Mouse (Mus musculus): ENCODE data around the gene Lrpprc. TPM values are rescaled to one million over a fixed set of nuclear protein-coding genes. Genes with fewer than 3 reads are reported as not detected.

Gene Lrpprc
- polyA plus RNA-seq, 1 experiment, result 5.4 TPM

GRCm38 (mm10) chr17:84724028-84724427, 66.6 kb downstream of the Lrpprc start:
- Histone ChIP-seq H3K4me3 (ENCODE audit: extremely low read depth, insufficient read depth, insufficient read length) (no peak overlapping the region), H3K4me1 (ENCODE audit: control insufficient read depth, insufficient read depth, insufficient read length) (no peaks in the 10 kb centered on the region), H3K27me3 (ENCODE audit: control insufficient read depth, insufficient read depth, low read length) (no peaks in the 10 kb centered on the region), H3K36me3 (ENCODE audit: control insufficient read depth, insufficient read depth, low read length) (peaks cover 23% of the 10 kb centered on the region), H3K27ac (ENCODE audit: insufficient read depth, low read length) (no peak overlapping the region)
- TF ChIP-seq POLR2A (IDR thresholded peaks at IDR 0.05; ENCODE audit: low read depth, low read length), result no peak
- TF ChIP-seq CTCF (IDR thresholded peaks at IDR 0.05; ENCODE audit: extremely low read depth, insufficient read depth, insufficient read length, insufficient replicate concordance), result no peak
- no peak for DNase-seq (ENCODE audit: low read depth in 1 of 2, low spot score in 2 of 2)
- WGBS, result 92% methylated on average over 9 of the region's 9 CpGs

- Histone ChIP-seq H3K4me3 (ENCODE audit: extremely low read depth, insufficient read depth, insufficient read length) (no peak overlapping the region), H3K27ac (ENCODE audit: insufficient read depth, low read length) (no peak overlapping the region), H3K4me1 (ENCODE audit: control insufficient read depth, insufficient read depth, insufficient read length) (no peaks in the 10 kb centered on the region), H3K36me3 (ENCODE audit: control insufficient read depth, insufficient read depth, low read length) (peaks cover 14% of the 10 kb centered on the region), H3K27me3 (ENCODE audit: control insufficient read depth, insufficient read depth, low read length) (no peaks in the 10 kb centered on the region)
- no peak for DNase-seq (ENCODE audit: low read depth in 1 of 2, low spot score in 2 of 2)
- 65% methylated on average over 3 of the region's 3 CpGs for WGBS
- TF ChIP-seq CTCF (IDR thresholded peaks at IDR 0.05; ENCODE audit: extremely low read depth, insufficient read depth, insufficient read length, insufficient replicate concordance) (no peak), POLR2A (IDR thresholded peaks at IDR 0.05; ENCODE audit: low read depth, low read length) (no peak)
Measured at GRCm38 (mm10) chr17:84719105-84719504, 71.5 kb downstream of the Lrpprc start.

GRCm38 (mm10) chr17:84717416-84717815, 73.2 kb downstream of the Lrpprc start:
- no peak for TF ChIP-seq POLR2A (IDR thresholded peaks at IDR 0.05; ENCODE audit: low read depth, low read length)
- TF ChIP-seq CTCF (IDR thresholded peaks at IDR 0.05; ENCODE audit: extremely low read depth, insufficient read depth, insufficient read length, insufficient replicate concordance), result no peak
- no peak overlapping the region for H3K27ac ChIP-seq (ENCODE audit: insufficient read depth, low read length)
- peaks cover 17% of the 10 kb centered on the region for H3K36me3 ChIP-seq (ENCODE audit: control insufficient read depth, insufficient read depth, low read length)
- no peak overlapping the region for H3K4me3 ChIP-seq (ENCODE audit: extremely low read depth, insufficient read depth, insufficient read length)
- 93% methylated on average over 5 of the region's 5 CpGs for WGBS
- DNase-seq (ENCODE audit: low read depth in 1 of 2, low spot score in 2 of 2), result no peak
- no peaks in the 10 kb centered on the region for H3K4me1 ChIP-seq (ENCODE audit: control insufficient read depth, insufficient read depth, insufficient read length)
- H3K27me3 ChIP-seq (ENCODE audit: control insufficient read depth, insufficient read depth, low read length), result no peaks in the 10 kb centered on the region

DNA sequence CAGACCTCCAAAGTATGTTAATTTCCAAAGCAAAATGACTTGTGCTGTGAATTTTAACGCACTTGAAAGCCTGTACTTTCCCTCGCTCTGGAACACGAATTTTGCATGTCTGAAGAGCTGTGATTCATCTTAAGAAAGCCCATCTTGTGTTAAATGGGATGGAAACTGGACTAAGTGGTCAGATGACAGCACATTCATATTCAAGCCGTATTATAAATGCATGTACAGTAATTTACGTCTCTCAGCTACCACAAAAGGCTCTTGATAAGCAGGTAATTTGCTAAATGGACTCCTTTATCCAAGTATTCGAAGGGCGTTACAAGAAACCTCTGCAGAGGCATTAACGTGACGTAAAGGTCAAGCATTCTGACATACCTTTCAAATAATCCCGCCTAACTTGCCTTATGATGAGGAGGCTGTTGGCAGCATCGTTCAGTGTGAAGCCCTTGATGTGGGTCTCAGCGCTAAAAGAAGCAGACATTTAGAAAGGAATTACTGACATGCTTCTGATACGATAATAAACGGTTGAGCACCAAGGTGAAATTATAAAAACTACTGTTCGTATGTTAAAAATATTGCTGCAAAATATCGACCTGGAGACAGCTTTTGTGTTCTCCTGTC, 74.2 kb downstream of the Lrpprc start:
- 92% methylated on average over 16 of the region's 16 CpGs for WGBS
- no peak for DNase-seq (ENCODE audit: low read depth in 1 of 2, low spot score in 2 of 2)
- no peak overlapping the region for H3K4me3 ChIP-seq (ENCODE audit: extremely low read depth, insufficient read depth, insufficient read length)
- no peak for TF ChIP-seq CTCF (IDR thresholded peaks at IDR 0.05; ENCODE audit: extremely low read depth, insufficient read depth, insufficient read length, insufficient replicate concordance)
- H3K36me3 ChIP-seq (ENCODE audit: control insufficient read depth, insufficient read depth, low read length), result peaks cover 10% of the 10 kb centered on the region
- no peak overlapping the region for H3K27ac ChIP-seq (ENCODE audit: insufficient read depth, low read length)
- H3K4me1 ChIP-seq (ENCODE audit: control insufficient read depth, insufficient read depth, insufficient read length), result no peaks in the 10 kb centered on the region
- H3K27me3 ChIP-seq (ENCODE audit: control insufficient read depth, insufficient read depth, low read length), result no peaks in the 10 kb centered on the region

DNA sequence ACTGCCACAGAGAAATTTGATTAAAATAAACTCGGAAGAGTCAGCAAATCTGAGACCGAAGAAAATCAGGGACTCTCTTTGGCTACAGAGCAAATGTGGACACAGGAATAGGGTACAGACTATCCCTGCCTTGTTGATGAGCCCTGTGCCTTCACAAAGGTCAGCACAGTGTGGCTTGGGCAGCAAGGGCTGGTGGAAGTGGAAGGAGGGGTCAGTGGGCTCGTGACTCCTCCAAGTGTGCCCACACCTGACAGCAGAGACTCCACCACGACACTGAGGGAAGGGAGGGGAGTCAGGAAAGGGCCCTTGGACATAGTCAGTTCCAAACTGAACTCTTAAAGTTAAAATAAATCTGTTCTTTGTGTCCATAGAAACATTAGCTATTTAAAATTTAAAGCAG, 75.7 kb downstream of the Lrpprc start:
- no peak for DNase-seq (ENCODE audit: low read depth in 1 of 2, low spot score in 2 of 2)
- H3K4me3 ChIP-seq (ENCODE audit: extremely low read depth, insufficient read depth, insufficient read length), result no peak overlapping the region
- no peak overlapping the region for H3K27ac ChIP-seq (ENCODE audit: insufficient read depth, low read length)
- TF ChIP-seq CTCF (IDR thresholded peaks at IDR 0.05; ENCODE audit: extremely low read depth, insufficient read depth, insufficient read length, insufficient replicate concordance) (no peak), POLR2A (IDR thresholded peaks at IDR 0.05; ENCODE audit: low read depth, low read length) (no peak)
- no peaks in the 10 kb centered on the region for H3K27me3 ChIP-seq (ENCODE audit: control insufficient read depth, insufficient read depth, low read length)
- no peaks in the 10 kb centered on the region for H3K4me1 ChIP-seq (ENCODE audit: control insufficient read depth, insufficient read depth, insufficient read length)
- peaks cover 15% of the 10 kb centered on the region for H3K36me3 ChIP-seq (ENCODE audit: control insufficient read depth, insufficient read depth, low read length)
- 84% methylated on average over 4 of the region's 4 CpGs for WGBS

- H3K27me3 ChIP-seq (ENCODE audit: control insufficient read depth, insufficient read depth, low read length), result no peaks in the 10 kb centered on the region
- TF ChIP-seq POLR2A (IDR thresholded peaks at IDR 0.05; ENCODE audit: low read depth, low read length), result no peak
- no peak for TF ChIP-seq CTCF (IDR thresholded peaks at IDR 0.05; ENCODE audit: extremely low read depth, insufficient read depth, insufficient read length, insufficient replicate concordance)
- no peak overlapping the region for H3K27ac ChIP-seq (ENCODE audit: insufficient read depth, low read length)
- H3K36me3 ChIP-seq (ENCODE audit: control insufficient read depth, insufficient read depth, low read length), result peaks cover 25% of the 10 kb centered on the region
- H3K4me1 ChIP-seq (ENCODE audit: control insufficient read depth, insufficient read depth, insufficient read length), result no peaks in the 10 kb centered on the region
- no peak overlapping the region for H3K4me3 ChIP-seq (ENCODE audit: extremely low read depth, insufficient read depth, insufficient read length)
- DNase-seq (ENCODE audit: low read depth in 1 of 2, low spot score in 2 of 2), result no peak
- 95% methylated on average over 18 of the region's 18 CpGs for WGBS
Measured at GRCm38 (mm10) chr17:84713563-84714164, 76.9 kb downstream of the Lrpprc start.

DNA sequence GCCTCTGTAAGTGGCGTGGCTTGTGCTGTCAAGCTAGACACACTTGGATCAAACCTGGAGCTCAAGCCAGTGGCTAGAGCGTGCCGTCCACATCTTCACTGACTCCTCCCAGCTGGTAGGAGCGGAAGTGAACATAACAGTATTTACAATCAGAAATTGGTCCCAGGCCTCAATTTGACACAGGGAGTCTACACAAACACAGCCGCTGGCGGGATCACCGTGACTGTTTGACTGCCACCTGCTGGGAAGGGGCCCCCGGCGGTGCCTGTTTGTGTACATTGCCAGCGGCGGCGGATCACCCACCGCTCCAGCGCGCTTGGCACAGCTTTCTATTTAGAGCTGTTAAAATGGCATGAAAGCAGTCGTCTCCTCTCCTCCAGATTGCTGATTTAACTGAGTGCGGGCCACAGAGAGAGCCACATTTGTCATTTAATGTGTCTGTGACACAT, 81.2 kb downstream of the Lrpprc start:
- no peaks in the 10 kb centered on the region for H3K4me1 ChIP-seq (ENCODE audit: control insufficient read depth, insufficient read depth, insufficient read length)
- no peak overlapping the region for H3K27ac ChIP-seq (ENCODE audit: insufficient read depth, low read length)
- 94% methylated on average over 17 of the region's 17 CpGs for WGBS
- DNase-seq (ENCODE audit: low read depth in 1 of 2, low spot score in 2 of 2), result no peak
- no peak for TF ChIP-seq CTCF (IDR thresholded peaks at IDR 0.05; ENCODE audit: extremely low read depth, insufficient read depth, insufficient read length, insufficient replicate concordance)
- no peak for TF ChIP-seq POLR2A (IDR thresholded peaks at IDR 0.05; ENCODE audit: low read depth, low read length)
- peaks cover 26% of the 10 kb centered on the region for H3K36me3 ChIP-seq (ENCODE audit: control insufficient read depth, insufficient read depth, low read length)
- no peak overlapping the region for H3K4me3 ChIP-seq (ENCODE audit: extremely low read depth, insufficient read depth, insufficient read length)
- no peaks in the 10 kb centered on the region for H3K27me3 ChIP-seq (ENCODE audit: control insufficient read depth, insufficient read depth, low read length)
